Mouse (Mus musculus) hindbrain, embryonic 15.5 days (tissue): Measurements from ENCODE around the gene Ttc28. TPM values are rescaled to one million over a fixed set of nuclear protein-coding genes. Genes with fewer than 3 reads are reported as not detected.
A peak's percentile ranks its signal among the peaks of the same experiment; 100 is the strongest.

Experiments used
- ATAC-seq: fragments of 200-750 bp; cut with Nextera tagmentation; 2 replicates; pipeline ENCODE4 v1.8.0; 2017; ENCODE audit warnings: low read depth, moderate number of reproducible peaks, moderate TSS enrichment; ENCODE audit not compliant: low FRiP score
- H3K27ac ChIP-seq: fragments of 300-500 bp; sonication (generic); replicated peaks from 2 replicates; pipeline ENCODE4 v1.5.1; 2015; ENCODE audit warnings: mild to moderate bottlenecking, inconsistent platforms
- H3K27me3 ChIP-seq: fragments of 300-500 bp; sonication (generic); 2 replicates; pipeline ENCODE4 v1.6.1; 2015; ENCODE audit warnings: control low read depth, inconsistent platforms
- H3K36me3 ChIP-seq: fragments of 300-500 bp; sonication (generic); 2 replicates; pipeline ENCODE4 v1.6.1; 2015; ENCODE audit warnings: control low read depth, inconsistent platforms
- H3K4me1 ChIP-seq: fragments of 300-500 bp; sonication (generic); replicated peaks from 2 replicates; pipeline ENCODE4 v1.6.1; 2015; ENCODE audit warnings: control low read depth, inconsistent platforms
- H3K4me2 ChIP-seq: fragments of 300-500 bp; sonication (generic); 2 replicates; pipeline ENCODE4 v1.6.1; 2015; ENCODE audit warnings: moderate library complexity, mild to moderate bottlenecking, inconsistent platforms
- H3K4me3 ChIP-seq: fragments of 300-500 bp; sonication (generic); 2 replicates; pipeline ENCODE4 v1.5.1; 2015; ENCODE audit warnings: mild to moderate bottlenecking, inconsistent platforms
- H3K9ac ChIP-seq: fragments of 300-500 bp; sonication (generic); 2 replicates; pipeline ENCODE4 v1.6.1; 2015; ENCODE audit warnings: inconsistent platforms
- H3K9me3 ChIP-seq: fragments of 300-500 bp; sonication (generic); 2 replicates; pipeline ENCODE4 v1.6.1; 2016; ENCODE audit warnings: control low read depth, inconsistent platforms
- WGBS: fragments of 180-500 bp; shearing (Covaris S2); methylation state at CpG from one replicate; pipeline ENCODE4 v1.1.7; 2015; 5-methylcytosine and 5-hydroxymethylcytosine counted together
- polyA plus RNA-seq: library from polyadenylated mRNA; unstranded; fragments of >200 nt; fragmentation: Nextera tagmentation; extraction: Ambion mirVana; gene quantifications from 2 replicates; pipeline ENCODE4 v1.2.1, GENCODE M21; 2015

Gene Ttc28
- polyA plus RNA-seq, 1 experiment from 2014 or later, result 20.5 TPM

GRCm38 (mm10) chr5:111150581-111150980 is 271.0 kb downstream of the Ttc28 start:
- Histone ChIP-seq H3K9ac (no peak overlapping the region), H3K9me3 (no peaks in the 10 kb centered on the region), H3K4me3 (no peak overlapping the region), H3K27ac (no peak overlapping the region), H3K27me3 (no peaks in the 10 kb centered on the region), H3K4me2 (no peak overlapping the region), H3K36me3 (no peaks in the 10 kb centered on the region), H3K4me1 (peaks cover 40% of the 10 kb centered on the region)
- ATAC-seq, result no peak
- 95% methylated on average over 14 of the region's 14 CpGs for WGBS

GRCm38 (mm10) chr5:111151882-111152759 is 272.5 kb downstream of the Ttc28 start:
- WGBS, result 46% methylated on average over 19 of the region's 19 CpGs
- Histone ChIP-seq H3K36me3 (no peaks in the 10 kb centered on the region), H3K4me3 (no peak overlapping the region), H3K27ac (0 out of 2 replicates have a peak overlapping the region, but pooled peaks have one; percentile 35), H3K9me3 (no peaks in the 10 kb centered on the region), H3K4me1 (peaks cover 36% of the 10 kb centered on the region), H3K27me3 (no peaks in the 10 kb centered on the region), H3K9ac (no peak overlapping the region), H3K4me2 (no peak overlapping the region)
- no peak for ATAC-seq

GRCm38 (mm10) chr5:111154586-111154985 is 275.0 kb downstream of the Ttc28 start:
- Histone ChIP-seq H3K9ac (no peak overlapping the region), H3K27ac (no peak overlapping the region; the same call in 1 of the 2 replicates), H3K9me3 (no peaks in the 10 kb centered on the region), H3K27me3 (no peaks in the 10 kb centered on the region), H3K4me1 (peaks cover 51% of the 10 kb centered on the region), H3K4me2 (no peak overlapping the region), H3K36me3 (no peaks in the 10 kb centered on the region), H3K4me3 (no peak overlapping the region)
- 15% methylated on average over 7 of the region's 7 CpGs for WGBS
- ATAC-seq, result peak; percentile 70

GRCm38 (mm10) chr5:111155271-111155670 is 275.7 kb downstream of the Ttc28 start:
- H3K4me3 ChIP-seq, result no peak overlapping the region
- no peak overlapping the region for H3K27ac ChIP-seq
- no peaks in the 10 kb centered on the region for H3K36me3 ChIP-seq
- no peak overlapping the region for H3K4me2 ChIP-seq
- ATAC-seq, result no peak
- peaks cover 58% of the 10 kb centered on the region for H3K4me1 ChIP-seq
- WGBS, result 77% methylated on average over 4 of the region's 4 CpGs
- no peaks in the 10 kb centered on the region for H3K27me3 ChIP-seq
- H3K9ac ChIP-seq, result no peak overlapping the region
- no peaks in the 10 kb centered on the region for H3K9me3 ChIP-seq

GRCm38 (mm10) chr5:111155928-111156327 is 276.3 kb downstream of the Ttc28 start:
- Histone ChIP-seq H3K4me2 (no peak overlapping the region), H3K9ac (no peak overlapping the region), H3K36me3 (no peaks in the 10 kb centered on the region), H3K4me3 (no peak overlapping the region), H3K27ac (no peak overlapping the region), H3K9me3 (no peaks in the 10 kb centered on the region), H3K27me3 (no peaks in the 10 kb centered on the region), H3K4me1 (peaks cover 65% of the 10 kb centered on the region)
- no peak for ATAC-seq
- WGBS, result 91% methylated on average over 12 of the region's 12 CpGs

GRCm38 (mm10) chr5:111158266-111158665 is 278.7 kb downstream of the Ttc28 start:
- no peak for ATAC-seq
- no peaks in the 10 kb centered on the region for H3K9me3 ChIP-seq
- no peak overlapping the region for H3K9ac ChIP-seq
- H3K27ac ChIP-seq, result no peak overlapping the region
- WGBS, result 76% methylated on average over 9 of the region's 9 CpGs
- H3K27me3 ChIP-seq, result no peaks in the 10 kb centered on the region
- peaks cover 63% of the 10 kb centered on the region for H3K4me1 ChIP-seq
- no peaks in the 10 kb centered on the region for H3K36me3 ChIP-seq
- H3K4me3 ChIP-seq, result no peak overlapping the region
- no peak overlapping the region for H3K4me2 ChIP-seq

- WGBS, result 34% methylated on average over 23 of the region's 23 CpGs
- Histone ChIP-seq H3K27me3 (no peaks in the 10 kb centered on the region), H3K36me3 (no peaks in the 10 kb centered on the region), H3K4me3 (no peak overlapping the region), H3K4me1 (peaks cover 63% of the 10 kb centered on the region), H3K9me3 (no peaks in the 10 kb centered on the region), H3K9ac (no peak overlapping the region), H3K27ac (peak overlapping the region; percentile 1; the same call in 1 of the 2 replicates), H3K4me2 (peak overlapping the region; percentile 17; the same call in 1 of the 2 replicates)
- ATAC-seq, result no peak
These were observed 280.2 kb downstream of the Ttc28 start for GRCm38 (mm10) chr5:111159628-111160321.

- H3K4me2 ChIP-seq, result no peak overlapping the region
- peaks cover 68% of the 10 kb centered on the region for H3K4me1 ChIP-seq
- no peak overlapping the region for H3K4me3 ChIP-seq
- H3K27ac ChIP-seq, result no peak overlapping the region
- 71% methylated on average over 7 of the region's 7 CpGs for WGBS
- no peaks in the 10 kb centered on the region for H3K36me3 ChIP-seq
- H3K9ac ChIP-seq, result no peak overlapping the region
- no peak for ATAC-seq
- no peaks in the 10 kb centered on the region for H3K27me3 ChIP-seq
- H3K9me3 ChIP-seq, result no peaks in the 10 kb centered on the region
These were observed 281.7 kb downstream of the Ttc28 start for GRCm38 (mm10) chr5:111161146-111161930.

- ATAC-seq, result no peak
- Histone ChIP-seq H3K9me3 (no peaks in the 10 kb centered on the region), H3K4me1 (peaks cover 68% of the 10 kb centered on the region), H3K4me3 (no peak overlapping the region), H3K27me3 (no peaks in the 10 kb centered on the region), H3K9ac (no peak overlapping the region), H3K4me2 (no peak overlapping the region), H3K27ac (peak overlapping the region; percentile 56; the same call in 1 of the 2 replicates), H3K36me3 (no peaks in the 10 kb centered on the region)
- 51% methylated on average over 6 of the region's 6 CpGs for WGBS
These were observed 283.3 kb downstream of the Ttc28 start for GRCm38 (mm10) chr5:111162857-111163256.

GRCm38 (mm10) chr5:111163377-111163776 is 283.8 kb downstream of the Ttc28 start:
- no peak for ATAC-seq
- no peaks in the 10 kb centered on the region for H3K36me3 ChIP-seq
- no peak overlapping the region for H3K9ac ChIP-seq
- peaks cover 65% of the 10 kb centered on the region for H3K4me1 ChIP-seq
- H3K9me3 ChIP-seq, result no peaks in the 10 kb centered on the region
- H3K27ac ChIP-seq, result peak overlapping the region; percentile 56
- H3K4me2 ChIP-seq, result peak overlapping the region; percentile 30; the same call in 1 of the 2 replicates
- H3K27me3 ChIP-seq, result no peaks in the 10 kb centered on the region
- no peak overlapping the region for H3K4me3 ChIP-seq
- 17% methylated on average over 11 of the region's 11 CpGs for WGBS

- peaks cover 59% of the 10 kb centered on the region for H3K4me1 ChIP-seq
- H3K36me3 ChIP-seq, result no peaks in the 10 kb centered on the region
- WGBS, result 17% methylated on average over 9 of the region's 9 CpGs
- H3K9ac ChIP-seq, result no peak overlapping the region
- no peaks in the 10 kb centered on the region for H3K9me3 ChIP-seq
- no peaks in the 10 kb centered on the region for H3K27me3 ChIP-seq
- ATAC-seq, result no peak
- no peak overlapping the region for H3K4me3 ChIP-seq
- no peak overlapping the region for H3K4me2 ChIP-seq
- H3K27ac ChIP-seq, result peak overlapping the region; percentile 2; the same call in 1 of the 2 replicates
These were observed 284.8 kb downstream of the Ttc28 start for GRCm38 (mm10) chr5:111164348-111164920.
